Mouse (Mus musculus) testis, postnatal 10 days (tissue): ENCODE measurements around the gene Bcas3.
A peak's percentile ranks its signal among the peaks of the same experiment; 100 is the strongest.

Experiments used
- DNase-seq: peaks from one replicate; pipeline ENCODE4 v3.0.0; 2021; ENCODE audit warnings: low spot score

Bcas3 gene

GRCm38 (mm10) chr11:85352539-85353380, at the start of gene Bcas3:
Gene Bcas3 (plus strand): TSS chr11:85353167.
- peak; percentile 95 for DNase-seq

- DNase-seq: no peak
Measured at GRCm38 (mm10) chr11:85306577-85307260, 46.2 kb upstream of the Bcas3 start.

- no peak for DNase-seq
Measured at GRCm38 (mm10) chr11:85308799-85309198, 44.2 kb upstream of the Bcas3 start.

- DNase-seq: no peak
Measured at GRCm38 (mm10) chr11:85310407-85310712, 42.6 kb upstream of the Bcas3 start.

GRCm38 (mm10) chr11:85310713-85311574, 42.0 kb upstream of the Bcas3 start, which contains the start of gene Ppm1d:
Gene Ppm1d (plus strand): TSS chr11:85311244.
- peak; percentile 99 for DNase-seq

- peak; percentile 62 for DNase-seq
Measured at GRCm38 (mm10) chr11:85311645-85312490, 41.1 kb upstream of the Bcas3 start.

- DNase-seq: no peak
Measured at GRCm38 (mm10) chr11:85312818-85313217, 40.1 kb upstream of the Bcas3 start.

GRCm38 (mm10) chr11:85313361-85313760, 39.6 kb upstream of the Bcas3 start:
- DNase-seq: no peak

- DNase-seq: no peak
Measured at GRCm38 (mm10) chr11:85323567-85324330, 29.2 kb upstream of the Bcas3 start.

GRCm38 (mm10) chr11:85328717-85329116, 24.2 kb upstream of the Bcas3 start:
- DNase-seq: no peak

GRCm38 (mm10) chr11:85329167-85329894, 23.6 kb upstream of the Bcas3 start:
- DNase-seq: no peak

GRCm38 (mm10) chr11:85334778-85335177, 18.2 kb upstream of the Bcas3 start:
- peak; percentile 73 for DNase-seq

GRCm38 (mm10) chr11:85339173-85339831, 13.7 kb upstream of the Bcas3 start:
- no peak for DNase-seq

GRCm38 (mm10) chr11:85340070-85340616, 12.8 kb upstream of the Bcas3 start:
- DNase-seq: no peak

- no peak for DNase-seq
Measured at GRCm38 (mm10) chr11:85353819-85354218, 852 bp downstream of the Bcas3 start.

GRCm38 (mm10) chr11:85359641-85360040, 6.7 kb downstream of the Bcas3 start:
- DNase-seq: no peak

- DNase-seq: no peak
Measured at GRCm38 (mm10) chr11:85361621-85362020, 8.7 kb downstream of the Bcas3 start.

- DNase-seq: no peak
Measured at GRCm38 (mm10) chr11:85366168-85366567, 13.2 kb downstream of the Bcas3 start.

GRCm38 (mm10) chr11:85367823-85368222, 14.9 kb downstream of the Bcas3 start:
- no peak for DNase-seq
